Mouse (Mus musculus) ES-E14 (cell line): Measurements from ENCODE around the gene Ildr2.

Source experiments
- HCFC1 ChIP-seq: IDR thresholded peaks from 2 replicates; pipeline ENCODE4 v1.6.1; 2012; ENCODE audit warnings: low read length, inconsistent platforms, borderline replicate concordance; ENCODE audit not compliant: insufficient read depth
- MAFK ChIP-seq: IDR thresholded peaks from 2 replicates; pipeline ENCODE4 v1.6.1; 2014; ENCODE audit warnings: mild to moderate bottlenecking, low read depth, low read length, inconsistent platforms; ENCODE audit not compliant: insufficient read depth
- ZC3H11A ChIP-seq: IDR thresholded peaks from 2 replicates; pipeline ENCODE4 v1.6.1; 2012; ENCODE audit warnings: low read depth, mild to moderate bottlenecking, inconsistent platforms, low read length, borderline replicate concordance
- ZNF384 ChIP-seq: IDR thresholded peaks from 2 replicates; pipeline ENCODE4 v1.6.1; 2012; ENCODE audit warnings: low read depth, low read length, inconsistent platforms

- TF ChIP-seq ZNF384, result no peak
- no peak for TF ChIP-seq ZC3H11A
- TF ChIP-seq HCFC1, result no peak
- no peak for TF ChIP-seq MAFK
These were observed 95.8 kb downstream of the Ildr2 start for GRCm38 (mm10) chr1:166349751-166350150.
